12 mouse cellular contexts compared by ENCODE assay signal in genomic region chr17:64093716-64094115, GRCm38 (mm10).
"Had no signal": no experiment of that assay in that cellular context is flagged by ENCODE, and none has a peak within 500 bp of the region (broad histone marks: within the 10 kb centered on the region; RNA-seq: fewer than 3 reads in every experiment).

No protein-coding gene starts in this region.

- H3K4me3 ChIP-seq: limb, embryonic 12.5 days; midbrain, embryonic 10.5 days; neural tube, embryonic 13.5 days; stomach, embryonic 15.5 days had no signal

- H3K27ac ChIP-seq: limb, embryonic 12.5 days; liver, embryonic 14.5 days; midbrain, embryonic 10.5 days; neural tube, embryonic 13.5 days; stomach, embryonic 15.5 days had no signal

- DNase-seq: kidney, postnatal 25 days; lung, adult 18-20 months; lung, postnatal 4 days; midbrain, embryonic 14.5 days; retina, postnatal 1 day; thymus, adult 2 months; thymus, postnatal 25 days had no signal

- H3K9ac ChIP-seq: limb, embryonic 12.5 days; liver, embryonic 14.5 days; neural tube, embryonic 13.5 days; stomach, embryonic 15.5 days had no signal

- H3K4me2 ChIP-seq: limb, embryonic 12.5 days; neural tube, embryonic 13.5 days; stomach, embryonic 15.5 days had no signal

- H3K36me3 ChIP-seq: limb, embryonic 12.5 days; midbrain, embryonic 10.5 days; neural tube, embryonic 13.5 days; stomach, embryonic 15.5 days had no signal

- H3K4me1 ChIP-seq: neural tube, embryonic 13.5 days; stomach, embryonic 15.5 days had no signal

- H3K27me3 ChIP-seq: limb, embryonic 12.5 days; neural tube, embryonic 13.5 days; stomach, embryonic 15.5 days had no signal

- H3K9me3 ChIP-seq: limb, embryonic 12.5 days; midbrain, embryonic 10.5 days; neural tube, embryonic 13.5 days; stomach, embryonic 15.5 days had no signal
